1 mouse cellular context compared by ENCODE assay signal in the genomic region with DNA sequence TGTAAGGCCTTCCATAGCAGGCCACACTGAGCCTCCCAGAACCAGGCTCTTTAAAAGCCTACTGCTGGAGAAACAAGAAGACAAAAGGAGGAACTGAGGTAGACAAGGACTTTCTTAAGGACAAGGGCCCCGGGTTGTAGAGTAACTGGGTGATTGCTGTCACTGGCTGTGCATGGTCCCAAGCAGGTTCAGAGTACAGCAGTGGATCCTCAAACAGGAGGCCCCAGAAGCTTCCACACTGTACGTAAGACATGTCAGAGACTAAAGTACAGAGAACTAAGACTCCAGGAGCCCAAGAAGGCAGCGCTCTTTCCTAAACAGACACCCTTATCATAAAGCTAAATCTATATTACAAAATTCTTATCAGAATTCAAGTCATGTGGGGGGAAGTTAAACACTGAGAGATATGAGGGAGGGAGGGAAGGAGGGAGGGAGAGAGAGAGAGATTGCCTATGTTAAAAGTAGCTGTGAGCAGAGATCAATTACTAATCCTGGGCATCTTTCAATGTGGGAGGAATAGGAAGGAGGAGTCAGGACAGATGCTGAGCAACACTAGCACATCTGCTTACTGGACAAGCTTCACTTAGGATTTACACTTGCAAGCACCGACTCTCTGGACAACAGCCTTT.
TF ChIP-seq lines count a peak whose summit lies in the region.

No protein-coding gene starts in this region.

TF ChIP-seq in MEL, 35 proteins besides CTCF, POLR2A, EP300 and RAD21 (continued from another document):
- TF ChIP-seq RCOR1 (IDR thresholded peaks at IDR 0.05; ENCODE audit: low read depth, low read length) = no peak
- peak; percentile 38; the same call in 1 of the 2 replicates for TF ChIP-seq GATA1 (IDR thresholded peaks at IDR 0.05; ENCODE audit: low read depth, low read length)
- TF ChIP-seq MYC (IDR thresholded peaks at IDR 0.05; ENCODE audit: low read depth, low read length) = no peak
- peak; percentile 58 for TF ChIP-seq USF1 (IDR thresholded peaks at IDR 0.05; ENCODE audit: low read depth, low read length)
- no peak for TF ChIP-seq CHD1 (IDR thresholded peaks at IDR 0.05; ENCODE audit: low read depth, low read length)
- no peak for TF ChIP-seq SIN3A (IDR thresholded peaks at IDR 0.05; ENCODE audit: low read length)
